Mouse (Mus musculus): ENCODE measurements at regions not wholly inside any gene's neighbourhood (a gene's known extent, or its start where the extent isn't known, plus 50 kb on each side); places are given as distances from the start of the nearest gene placed in this dataset.

- no peak for TF ChIP-seq ZNF384 (IDR thresholded peaks at IDR 0.05; ENCODE audit: low read depth, low read length)
- no peak for TF ChIP-seq MAFK (IDR thresholded peaks at IDR 0.05; ENCODE audit: insufficient read depth, low read depth, low read length)
- no peak for TF ChIP-seq CHD2 (IDR thresholded peaks at IDR 0.05; ENCODE audit: low read depth, low read length)
- TF ChIP-seq HCFC1 (IDR thresholded peaks at IDR 0.05; ENCODE audit: borderline replicate concordance, insufficient read depth, low read length): no peak
- no peak for TF ChIP-seq ZC3H11A (IDR thresholded peaks at IDR 0.05; ENCODE audit: borderline replicate concordance, low read depth, low read length)
Observed at GRCm38 (mm10) chr5:4248422-4248821, 56.3 kb downstream of the Mterf1b start.
